Mouse (Mus musculus): Measurements from ENCODE around the gene Nynrin. TPM values are rescaled to one million over a fixed set of nuclear protein-coding genes. Genes with fewer than 3 reads are reported as not detected.

Gene Nynrin
- polyA plus RNA-seq, 1 experiment from 2014 or later = 22.4 TPM

DNA sequence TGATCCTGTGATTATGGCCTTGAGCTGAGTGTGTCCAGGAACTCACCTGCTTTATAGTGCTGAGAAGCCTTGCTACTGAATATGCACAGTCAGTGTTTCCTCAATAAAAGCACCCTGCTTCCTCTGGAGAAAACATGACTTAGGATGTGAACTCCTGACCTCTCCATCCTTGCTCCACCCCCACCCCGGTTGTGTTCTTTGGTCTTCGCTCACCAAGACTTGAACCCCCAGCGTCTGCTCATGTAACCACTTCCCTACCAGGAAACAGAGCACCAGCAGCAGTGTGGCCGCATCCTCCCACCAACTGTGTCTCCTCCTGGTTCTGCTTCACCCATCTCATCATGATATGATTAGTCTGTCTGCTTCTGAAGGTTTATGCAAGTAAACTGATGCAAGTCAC is 59.6 kb downstream of the Nynrin start:
- H3K9me3 ChIP-seq (replicated peaks) = no peaks in the 10 kb centered on the region
- 38% methylated on average over 4 of the region's 4 CpGs for WGBS
- no peak overlapping the region for H3K9ac ChIP-seq
- no peaks in the 10 kb centered on the region for H3K4me1 ChIP-seq
- H3K27me3 ChIP-seq = no peaks in the 10 kb centered on the region
- no peak overlapping the region for H3K4me3 ChIP-seq (replicated peaks)
- H3K4me2 ChIP-seq = no peak overlapping the region
- H3K36me3 ChIP-seq = no peaks in the 10 kb centered on the region
- no peak for ATAC-seq (replicated peaks; ENCODE audit: low FRiP score)
- no peak overlapping the region for H3K27ac ChIP-seq

DNA sequence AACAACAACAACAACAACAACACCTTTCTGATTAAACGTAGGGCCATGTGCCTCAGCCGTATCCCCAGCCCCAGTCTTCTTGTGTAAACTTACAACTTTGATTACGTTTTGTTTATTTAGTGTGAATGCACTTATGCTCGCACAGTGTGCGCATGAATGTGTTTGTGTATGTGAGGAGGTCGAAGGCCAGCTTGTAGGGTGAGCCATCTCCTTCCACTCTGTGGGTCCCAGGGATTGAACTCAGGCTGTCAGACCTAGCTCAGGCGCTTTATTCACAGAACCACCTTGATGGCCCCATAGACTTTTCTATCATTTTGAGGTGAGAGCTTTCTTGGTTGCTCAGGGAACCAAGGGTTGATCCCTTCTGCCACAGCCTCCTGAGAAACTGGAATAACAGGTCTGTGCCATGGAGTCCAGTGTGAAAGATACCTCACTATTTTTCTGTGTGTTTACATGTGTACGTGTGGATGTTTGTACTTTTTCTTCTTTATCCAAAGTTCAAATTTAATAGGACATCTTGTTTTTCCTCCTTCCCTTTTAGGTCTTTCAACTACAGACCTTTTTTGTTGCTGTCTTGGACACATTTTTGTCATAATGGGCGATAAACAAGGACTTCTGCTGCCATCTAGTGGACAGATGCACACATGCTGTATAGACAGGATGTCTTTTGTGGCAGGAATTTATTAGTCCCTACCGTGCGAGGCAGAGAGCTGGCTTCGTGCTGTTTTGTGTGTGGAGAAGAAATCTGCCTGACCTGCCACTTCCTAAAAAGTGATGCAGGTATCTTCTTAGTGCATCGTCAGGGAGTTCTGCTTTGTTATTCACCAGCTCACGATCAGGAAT is 64.7 kb downstream of the Nynrin start:
- Histone ChIP-seq H3K27ac (no peak overlapping the region), H3K9ac (no peak overlapping the region)

DNA sequence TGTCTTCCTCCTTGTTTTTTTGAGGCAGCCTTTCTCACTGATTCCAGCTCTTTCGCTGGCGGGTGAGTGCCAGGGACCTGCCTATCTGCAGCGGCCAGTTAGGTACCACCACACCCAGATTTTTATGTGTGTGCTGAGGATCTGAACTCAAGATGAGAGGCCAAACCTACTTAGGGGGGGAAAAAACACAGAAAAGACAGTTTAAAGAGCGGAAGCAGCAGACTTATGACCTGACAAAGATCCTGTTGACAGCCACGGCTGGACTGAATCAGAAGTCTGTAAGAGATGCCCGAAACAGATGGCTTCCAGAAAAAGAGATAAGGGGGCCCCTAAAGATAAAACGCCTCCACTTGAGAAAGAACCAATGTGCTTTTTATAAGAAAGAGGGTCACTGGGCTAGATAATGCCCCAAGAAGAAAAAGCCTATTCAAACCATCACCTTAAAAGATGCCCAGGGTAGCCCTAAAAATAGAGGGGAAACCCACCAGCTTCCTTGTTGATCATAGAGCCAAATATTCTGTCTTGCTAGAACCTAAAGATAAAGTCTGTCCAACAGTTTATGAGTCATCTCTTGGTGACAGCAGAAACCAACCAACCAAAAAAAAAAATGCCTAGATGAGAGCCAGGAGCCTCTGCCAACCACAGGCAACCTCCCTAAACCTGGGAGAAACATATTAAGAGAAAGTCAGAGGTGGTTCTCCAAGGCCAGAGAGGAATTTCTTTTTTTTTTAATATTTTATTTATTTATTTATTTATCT is 68.8 kb downstream of the Nynrin start:
- no peak overlapping the region for H3K4me3 ChIP-seq (replicated peaks)
- H3K27ac ChIP-seq = no peak overlapping the region
- WGBS = 61% methylated on average over 7 of the region's 7 CpGs
- peaks cover 5% of the 10 kb centered on the region; the same call in 1 of the 2 replicates for H3K27me3 ChIP-seq
- no peaks in the 10 kb centered on the region for H3K36me3 ChIP-seq
- no peaks in the 10 kb centered on the region for H3K9me3 ChIP-seq (replicated peaks)
- no peak overlapping the region for H3K9ac ChIP-seq
- H3K4me1 ChIP-seq = 0 out of 2 replicates have a peak, but pooled peaks cover 3% of the 10 kb centered on the region
- no peak for ATAC-seq (replicated peaks; ENCODE audit: low FRiP score)
- H3K4me2 ChIP-seq = no peak overlapping the region

More for the DNA sequence above, 64.7 kb downstream of the Nynrin start:
- ATAC-seq (replicated peaks; ENCODE audit: low FRiP score) = peak; percentile 71
- Histone ChIP-seq H3K27me3 (peaks cover 5% of the 10 kb centered on the region; the same call in 1 of the 2 replicates), H3K4me3 (replicated peaks) (no peak overlapping the region), H3K9me3 (replicated peaks) (no peaks in the 10 kb centered on the region), H3K4me1 (0 out of 2 replicates have a peak, but pooled peaks cover 3% of the 10 kb centered on the region), H3K4me2 (peak overlapping the region; percentile 27; the same call in 1 of the 2 replicates), H3K36me3 (no peaks in the 10 kb centered on the region)
- 36% methylated on average over 14 of the region's 14 CpGs for WGBS

Other genes starting within 250 kb of the Nynrin start
- 20.3 and 22.4 TPM in 2 replicates for gene Rec8, start 236.0 kb upstream of the Nynrin start, polyA plus RNA-seq (2015; fragmentation: Nextera tagmentation; extraction: Ambion mirVana)
- gene Ipo4, start 218.1 kb upstream of the Nynrin start, polyA plus RNA-seq (2015; fragmentation: Nextera tagmentation; extraction: Ambion mirVana) = 97.4 and 115 TPM in 2 replicates
- gene Gm49378, start 216.1 kb upstream of the Nynrin start, polyA plus RNA-seq (2015; fragmentation: Nextera tagmentation; extraction: Ambion mirVana) = 1.4 and 2.3 TPM in 2 replicates
- gene Tm9sf1, start 210.2 kb upstream of the Nynrin start, polyA plus RNA-seq (2015; fragmentation: Nextera tagmentation; extraction: Ambion mirVana) = 113 and 123 TPM in 2 replicates
- gene Tssk4, start 203.8 kb upstream of the Nynrin start, polyA plus RNA-seq (2015; fragmentation: Nextera tagmentation; extraction: Ambion mirVana) = 0.92 and 1.0 TPM in 2 replicates
- gene Mdp1, start 193.5 kb upstream of the Nynrin start, polyA plus RNA-seq (2015; fragmentation: Nextera tagmentation; extraction: Ambion mirVana) = 53.6 and 55.8 TPM in 2 replicates
- 68.2 and 72.6 TPM in 2 replicates for gene Gmpr2, start 182.1 kb upstream of the Nynrin start, polyA plus RNA-seq (2015; fragmentation: Nextera tagmentation; extraction: Ambion mirVana)
- 545 and 565 TPM in 2 replicates for gene Nedd8, start 181.9 kb upstream of the Nynrin start, polyA plus RNA-seq (2015; fragmentation: Nextera tagmentation; extraction: Ambion mirVana)
- 43.6 and 46.9 TPM in 2 replicates for gene Tinf2, start 172.2 kb upstream of the Nynrin start, polyA plus RNA-seq (2015; fragmentation: Nextera tagmentation; extraction: Ambion mirVana)
- gene Tgm1, start 140.1 kb upstream of the Nynrin start, polyA plus RNA-seq (2015; fragmentation: Nextera tagmentation; extraction: Ambion mirVana) = 2.1 TPM in 2 replicates
- 37.6 and 41.8 TPM in 2 replicates for gene Rabggta, start 131.7 kb upstream of the Nynrin start, polyA plus RNA-seq (2015; fragmentation: Nextera tagmentation; extraction: Ambion mirVana)
- 94.5 and 94.7 TPM in 2 replicates for gene Dhrs1, start 108.3 kb upstream of the Nynrin start, polyA plus RNA-seq (2015; fragmentation: Nextera tagmentation; extraction: Ambion mirVana)
- 38.6 and 43.4 TPM in 2 replicates for gene Nop9, start 108.3 kb upstream of the Nynrin start, polyA plus RNA-seq (2015; fragmentation: Nextera tagmentation; extraction: Ambion mirVana)
- 10.0 and 11.2 TPM in 2 replicates for gene Cideb, start 95.6 kb upstream of the Nynrin start, polyA plus RNA-seq (2015; fragmentation: Nextera tagmentation; extraction: Ambion mirVana)
- 0.25 and 0.35 TPM in 2 replicates for gene Ltb4r2, start 92.6 kb upstream of the Nynrin start, polyA plus RNA-seq (2015; fragmentation: Nextera tagmentation; extraction: Ambion mirVana)
- 0.69 and 0.73 TPM in 2 replicates for gene Ltb4r1, start 88.0 kb upstream of the Nynrin start, polyA plus RNA-seq (2015; fragmentation: Nextera tagmentation; extraction: Ambion mirVana)
- gene Adcy4, start 69.9 kb upstream of the Nynrin start, polyA plus RNA-seq (2015; fragmentation: Nextera tagmentation; extraction: Ambion mirVana) = 13.9 and 15.8 TPM in 2 replicates
- gene Ripk3, start 65.1 kb upstream of the Nynrin start, polyA plus RNA-seq (2015; fragmentation: Nextera tagmentation; extraction: Ambion mirVana) = 38.1 and 40.4 TPM in 2 replicates
- gene Nfatc4, start 30.9 kb upstream of the Nynrin start, polyA plus RNA-seq (2015; fragmentation: Nextera tagmentation; extraction: Ambion mirVana) = 32.2 and 39.9 TPM in 2 replicates
- 0.33 and 0.65 TPM in 2 replicates for gene Cbln3, start 30.4 kb downstream of the Nynrin start, polyA plus RNA-seq (2015; fragmentation: Nextera tagmentation; extraction: Ambion mirVana)
- 18.0 and 19.5 TPM in 2 replicates for gene Khnyn, start 30.9 kb downstream of the Nynrin start, polyA plus RNA-seq (2015; fragmentation: Nextera tagmentation; extraction: Ambion mirVana)
- gene Sdr39u1, start 46.3 kb downstream of the Nynrin start, polyA plus RNA-seq (2015; fragmentation: Nextera tagmentation; extraction: Ambion mirVana) = 56.6 and 63.8 TPM in 2 replicates
- gene Cma1, start 90.7 kb downstream of the Nynrin start, polyA plus RNA-seq (2015; fragmentation: Nextera tagmentation; extraction: Ambion mirVana) = 2.1 and 2.6 TPM in 2 replicates
- not detected in 2 replicates for gene Cma2, start 97.0 kb downstream of the Nynrin start, polyA plus RNA-seq (2015; fragmentation: Nextera tagmentation; extraction: Ambion mirVana)
- gene Mcpt1, start 164.0 kb downstream of the Nynrin start, polyA plus RNA-seq (2015; fragmentation: Nextera tagmentation; extraction: Ambion mirVana) = not detected in 2 replicates
- not detected in 2 replicates for gene Mcpt9, start 176.5 kb downstream of the Nynrin start, polyA plus RNA-seq (2015; fragmentation: Nextera tagmentation; extraction: Ambion mirVana)
- gene Mcpt2, start 188.0 kb downstream of the Nynrin start, polyA plus RNA-seq (2015; fragmentation: Nextera tagmentation; extraction: Ambion mirVana) = not detected in 2 replicates
- gene Mcpt4, start 208.3 kb downstream of the Nynrin start, polyA plus RNA-seq (2015; fragmentation: Nextera tagmentation; extraction: Ambion mirVana) = not detected in 2 replicates
- gene Mcpt8, start 231.3 kb downstream of the Nynrin start, polyA plus RNA-seq (2015; fragmentation: Nextera tagmentation; extraction: Ambion mirVana) = 0.27 and 0.38 TPM in 2 replicates
- 0.50 and 0.64 TPM in 2 replicates for gene Ctsg, start 248.6 kb downstream of the Nynrin start, polyA plus RNA-seq (2015; fragmentation: Nextera tagmentation; extraction: Ambion mirVana)